In genomic region chr8:120553441-120554123, GRCm38 (mm10) we compare ENCODE assay signal across 12 mouse cellular contexts. TPM values are rescaled to one million over a fixed set of nuclear protein-coding genes. Genes with fewer than 3 reads are reported as not detected.
DNase-seq lines count a peak whose midpoint lies in the region; ATAC-seq and TF ChIP-seq lines count a peak whose summit lies in the region.
"Had no signal": no experiment of that assay in that cellular context is flagged by ENCODE, and none has a peak within 500 bp of the region (broad histone marks: within the 10 kb centered on the region; RNA-seq: fewer than 3 reads in every experiment).

No protein-coding gene starts in this region.

- WGBS in intestine, postnatal 0 days = 90% methylated on average over 24 of the region's 24 CpGs
- 88% methylated on average over 24 of the region's 24 CpGs for WGBS in intestine, embryonic 15.5 days
- WGBS in neural tube, embryonic 13.5 days = 80% methylated on average over 24 of the region's 24 CpGs

- DNase-seq in cerebellum, adult 11-12 months = peak; percentile 61
- DNase-seq in cerebellum, postnatal 10 days = no peak
- DNase-seq in MEL (ENCODE audit: low read depth, low spot score) = no peak
- no peak for DNase-seq in left cerebral cortex, postnatal 10 days (ENCODE audit: extremely low spot score in 1 of 2, low spot score in 2 of 2)
- DNase-seq in frontal cortex, postnatal 14 days (ENCODE audit: low spot score in 2 of 2) = no peak
- DNase-seq: adrenal gland, postnatal 14 days; lung, postnatal 14 days; right cerebral cortex, postnatal 4 days had no signal

- no peak overlapping the region for H3K4me3 ChIP-seq in intestine, postnatal 0 days (ENCODE audit: low read depth, low read length)
- no peak overlapping the region for H3K4me3 ChIP-seq in intestine, embryonic 15.5 days (replicated peaks)
- H3K4me3 ChIP-seq in MEL (ENCODE audit: control insufficient read depth in 1 of 2, insufficient read depth in 1 of 2, low read depth in 2 of 2, low read length in 2 of 2) = no peak overlapping the region
- no peak overlapping the region for H3K4me3 ChIP-seq in neural tube, embryonic 13.5 days
- H3K4me3 ChIP-seq: kidney, embryonic 15.5 days had no signal

- intact Hi-C loops in left cerebral cortex, postnatal 10 days (cut with DNase I) = no loop called here

- H3K9ac ChIP-seq in intestine, postnatal 0 days (ENCODE audit: low read depth, low read length) = no peak overlapping the region
- no peak overlapping the region for H3K9ac ChIP-seq in intestine, embryonic 15.5 days
- no peak overlapping the region for H3K9ac ChIP-seq in MEL (ENCODE audit: control insufficient read depth, low read depth, low read length, poor library complexity, severe bottlenecking)
- H3K9ac ChIP-seq in neural tube, embryonic 13.5 days = 0 out of 2 replicates have a peak overlapping the region, but pooled peaks have one; percentile 22
- H3K9ac ChIP-seq: kidney, embryonic 15.5 days had no signal

- TF ChIP-seq EP300 in MEL (IDR thresholded peaks at IDR 0.05; ENCODE audit: low read depth in 1 of 2, low read length in 2 of 2) = no peak

- H3K27me3 ChIP-seq in intestine, postnatal 0 days (replicated peaks; ENCODE audit: control insufficient read depth, insufficient read depth, low read length) = no peaks in the 10 kb centered on the region
- no peaks in the 10 kb centered on the region for H3K27me3 ChIP-seq in intestine, embryonic 15.5 days (replicated peaks)
- no peaks in the 10 kb centered on the region for H3K27me3 ChIP-seq in MEL (ENCODE audit: control insufficient read depth in 1 of 2, insufficient read depth in 2 of 2, low read length in 2 of 2)
- H3K27me3 ChIP-seq in neural tube, embryonic 13.5 days = no peaks in the 10 kb centered on the region
- H3K27me3 ChIP-seq: kidney, embryonic 15.5 days had no signal

- peaks cover 14% of the 10 kb centered on the region for H3K36me3 ChIP-seq in intestine, postnatal 0 days (ENCODE audit: control insufficient read depth, insufficient read depth)
- 0 out of 2 replicates have a peak, but pooled peaks cover 5% of the 10 kb centered on the region for H3K36me3 ChIP-seq in intestine, embryonic 15.5 days
- H3K36me3 ChIP-seq in MEL (ENCODE audit: control insufficient read depth in 1 of 2, insufficient read depth in 2 of 2, low read length in 2 of 2) = no peaks in the 10 kb centered on the region; a peak in 2 of 4 replicates
- H3K36me3 ChIP-seq in neural tube, embryonic 13.5 days = peaks cover 4% of the 10 kb centered on the region; the same call in 1 of the 2 replicates

- TF ChIP-seq CTCF in intestine, postnatal 0 days (IDR thresholded peaks at IDR 0.05; ENCODE audit: low read depth) = peak; percentile 24; the same call in 1 of the 2 replicates
- no peak for TF ChIP-seq CTCF in MEL (IDR thresholded peaks at IDR 0.05 in 2 of 3, conservative IDR thresholded peaks at IDR 0.05 in 1 of 3; ENCODE audit: control insufficient read depth in 1 of 3, insufficient read depth in 1 of 3, low read depth in 2 of 3, low read length in 3 of 3, poor library complexity in 1 of 3, severe bottlenecking in 1 of 3)

- peaks cover 93% of the 10 kb centered on the region for H3K79me2 ChIP-seq in MEL (ENCODE audit: control insufficient read depth, insufficient read depth, low read length, poor library complexity)

- ATAC-seq in intestine, postnatal 0 days = no peak
- no peak for ATAC-seq in intestine, embryonic 15.5 days
- ATAC-seq in neural tube, embryonic 13.5 days (ENCODE audit: low read depth) = no peak

- no peak for TF ChIP-seq RAD21 in MEL (IDR thresholded peaks at IDR 0.05; ENCODE audit: low read depth, low read length)

- no peak for TF ChIP-seq POLR2A in MEL (IDR thresholded peaks at IDR 0.05; ENCODE audit: control insufficient read depth in 1 of 2, insufficient read depth in 1 of 2, low read depth in 1 of 2, low read length in 2 of 2, poor library complexity in 1 of 2)

- no peaks in the 10 kb centered on the region for H3K9me3 ChIP-seq in intestine, postnatal 0 days (ENCODE audit: control insufficient read depth)
- no peaks in the 10 kb centered on the region for H3K9me3 ChIP-seq in intestine, embryonic 15.5 days
- H3K9me3 ChIP-seq in MEL (replicated peaks; ENCODE audit: insufficient read depth, low read length) = no peaks in the 10 kb centered on the region
- no peaks in the 10 kb centered on the region for H3K9me3 ChIP-seq in neural tube, embryonic 13.5 days
- H3K9me3 ChIP-seq: kidney, embryonic 15.5 days had no signal

- H3K4me2 ChIP-seq in intestine, postnatal 0 days (replicated peaks; ENCODE audit: low read depth) = no peak overlapping the region
- H3K4me2 ChIP-seq in intestine, embryonic 15.5 days (replicated peaks) = no peak overlapping the region
- H3K4me2 ChIP-seq in neural tube, embryonic 13.5 days = no peak overlapping the region
- H3K4me2 ChIP-seq: kidney, embryonic 15.5 days had no signal

- H3K4me1 ChIP-seq in intestine, postnatal 0 days (replicated peaks; ENCODE audit: control insufficient read depth, insufficient read depth, low read length) = peaks cover 3% of the 10 kb centered on the region; the same call in 1 of the 2 replicates
- peaks cover 56% of the 10 kb centered on the region for H3K4me1 ChIP-seq in intestine, embryonic 15.5 days (replicated peaks)
- no peaks in the 10 kb centered on the region for H3K4me1 ChIP-seq in MEL (ENCODE audit: control insufficient read depth in 1 of 2, insufficient read depth in 2 of 2, low read length in 2 of 2)
- H3K4me1 ChIP-seq in neural tube, embryonic 13.5 days (replicated peaks) = peaks cover 100% of the 10 kb centered on the region

- H3K27ac ChIP-seq in intestine, postnatal 0 days (ENCODE audit: low read depth, low read length) = no peak overlapping the region
- H3K27ac ChIP-seq in intestine, embryonic 15.5 days = no peak overlapping the region
- no peak overlapping the region for H3K27ac ChIP-seq in MEL (ENCODE audit: control insufficient read depth, low read depth, low read length)
- H3K27ac ChIP-seq in neural tube, embryonic 13.5 days (replicated peaks) = peak overlapping the region; percentile 42; the same call in 1 of the 2 replicates
- H3K27ac ChIP-seq: kidney, embryonic 15.5 days had no signal

TF ChIP-seq in MEL, 35 proteins besides CTCF, POLR2A, EP300 and RAD21:
- TF ChIP-seq MAFK (IDR thresholded peaks at IDR 0.05; ENCODE audit: borderline replicate concordance, low read depth, low read length) = no peak
- TF ChIP-seq POLR2AphosphoS5 (IDR thresholded peaks at IDR 0.05; ENCODE audit: borderline replicate concordance, low read depth, low read length) = 0 out of 2 replicates have a peak, but pooled peaks have one; percentile 58

RNA-seq across cellular contexts. Expression of gene Gins2, which starts 35.5 kb away (rescaled TPM):
- polyA plus RNA-seq in intestine, postnatal 0 days (2015; fragmentation: Nextera tagmentation; extraction: Ambion mirVana) = 23.1 and 23.7 TPM in 2 replicates
- 88.4 and 88.8 TPM in 2 replicates for polyA plus RNA-seq in intestine, embryonic 15.5 days (2015; fragmentation: Nextera tagmentation; extraction: Ambion mirVana)
- 46.1 and 49.3 TPM in 2 replicates for total RNA-seq in MEL (2012; rRNA removed)
- polyA plus RNA-seq in MEL (2012; ENCODE audit: insufficient read depth in 1 of 2, insufficient read length in 2 of 2, low read depth in 1 of 2, low replicate concordance in 2 of 2, missing spikeins in 1 of 2) = 100 to 1,000 TPM in 1 of 2 experiments, 10 to 100 TPM in 1; 39.6 to 150 TPM
- 20.1 and 21.5 TPM in 2 replicates for polyA plus RNA-seq in neural tube, embryonic 13.5 days (2015; fragmentation: Nextera tagmentation; extraction: Ambion mirVana)
- 1 to 10 TPM; 2.3 to 2.9 TPM for total RNA-seq in left cerebral cortex, postnatal 10 days (2021)
